In genomic region chr7:62463878-62464755, GRCm38 (mm10) we compare ENCODE assay signal across 8 mouse cellular contexts. TPM values are rescaled to one million over a fixed set of nuclear protein-coding genes. Genes with fewer than 3 reads are reported as not detected.
DNase-seq lines count a peak whose midpoint lies in the region; ATAC-seq lines count a peak whose summit lies in the region.

TSS of gene Peg12 (minus strand) at chr7:62464510.

- WGBS in limb, embryonic 15.5 days, result 15% methylated on average over 79 of the region's 82 CpGs
- WGBS in midbrain, embryonic 16.5 days, result 26% methylated on average over 68 of the region's 82 CpGs
- 19% methylated on average over 78 of the region's 82 CpGs for WGBS in stomach, embryonic 16.5 days

- H3K4me2 ChIP-seq in limb, embryonic 15.5 days, result peak within 1 kb of the TSS; percentile 57
- H3K4me2 ChIP-seq in midbrain, embryonic 16.5 days (ENCODE audit: low read length), result peak within 1 kb of the TSS; percentile 80
- H3K4me2 ChIP-seq in stomach, embryonic 16.5 days (ENCODE audit: low read depth, low read length), result peak within 1 kb of the TSS; percentile 57

- no peaks in the 10 kb centered on the region for H3K36me3 ChIP-seq in limb, embryonic 15.5 days
- H3K36me3 ChIP-seq in midbrain, embryonic 16.5 days (ENCODE audit: control insufficient read depth, insufficient read depth, low read length), result no peaks in the 10 kb centered on the region
- H3K36me3 ChIP-seq in stomach, embryonic 16.5 days (ENCODE audit: control insufficient read depth, insufficient read depth, low read length), result no peaks in the 10 kb centered on the region

- 0 out of 2 replicates have a peak, but pooled peaks cover 4% of the 10 kb centered on the region for H3K4me1 ChIP-seq in limb, embryonic 15.5 days
- 0 out of 2 replicates have a peak, but pooled peaks cover 4% of the 10 kb centered on the region for H3K4me1 ChIP-seq in midbrain, embryonic 16.5 days (ENCODE audit: control insufficient read depth, insufficient read depth, low read length)
- H3K4me1 ChIP-seq in stomach, embryonic 16.5 days (ENCODE audit: control insufficient read depth, insufficient read depth, low read length), result 0 out of 2 replicates have a peak, but pooled peaks cover 2% of the 10 kb centered on the region

- peak; percentile 1 to 30 for DNase-seq in left cerebral cortex, adult 18-20 months (ENCODE audit: low spot score in 2 of 2)
- DNase-seq in left cerebral cortex, adult 8-10 months (ENCODE audit: low spot score in 2 of 2), result no peak
- peak; percentile 77 for DNase-seq in embryo, embryonic 11 days
- DNase-seq in heart, adult 18-20 months, result peak; percentile 71 to 79
- DNase-seq in kidney, adult 18-20 months, result peak; percentile 62

- peak within 1 kb of the TSS; percentile 65 for H3K9ac ChIP-seq in limb, embryonic 15.5 days
- peak within 1 kb of the TSS; percentile 63 for H3K9ac ChIP-seq in midbrain, embryonic 16.5 days (ENCODE audit: low read depth, low read length)
- peak within 1 kb of the TSS; percentile 83 for H3K9ac ChIP-seq in stomach, embryonic 16.5 days (ENCODE audit: low read length)

- H3K27me3 ChIP-seq in limb, embryonic 15.5 days, result no peaks in the 10 kb centered on the region
- H3K27me3 ChIP-seq in midbrain, embryonic 16.5 days (ENCODE audit: control insufficient read depth, insufficient read depth, low read depth, low read length), result no peaks in the 10 kb centered on the region
- H3K27me3 ChIP-seq in stomach, embryonic 16.5 days (ENCODE audit: control insufficient read depth, insufficient read depth, low read length), result no peaks in the 10 kb centered on the region

- no peaks in the 10 kb centered on the region for H3K9me3 ChIP-seq in limb, embryonic 15.5 days
- H3K9me3 ChIP-seq in midbrain, embryonic 16.5 days (replicated peaks; ENCODE audit: control insufficient read depth, low read length, poor library complexity, severe bottlenecking), result peaks cover 5% of the 10 kb centered on the region
- H3K9me3 ChIP-seq in stomach, embryonic 16.5 days (replicated peaks; ENCODE audit: control insufficient read depth, low read length), result no peaks in the 10 kb centered on the region

- H3K27ac ChIP-seq in limb, embryonic 15.5 days, result peak within 1 kb of the TSS; percentile 88
- peak within 1 kb of the TSS; percentile 61 for H3K27ac ChIP-seq in midbrain, embryonic 16.5 days (ENCODE audit: low read length)
- peak within 1 kb of the TSS; percentile 87 for H3K27ac ChIP-seq in stomach, embryonic 16.5 days (ENCODE audit: low read length)

- peak within 1 kb of the TSS; percentile 57 for H3K4me3 ChIP-seq in limb, embryonic 15.5 days
- H3K4me3 ChIP-seq in midbrain, embryonic 16.5 days (ENCODE audit: low read depth, low read length), result peak within 1 kb of the TSS; percentile 54
- H3K4me3 ChIP-seq in stomach, embryonic 16.5 days (replicated peaks; ENCODE audit: low read length), result peak within 1 kb of the TSS; percentile 56

- peak; percentile 78 for ATAC-seq in limb, embryonic 15.5 days (ENCODE audit: insufficient number of reproducible peaks, low FRiP score, low TSS enrichment, low read depth)
- ATAC-seq in midbrain, embryonic 16.5 days, result peak; percentile 85
- ATAC-seq in stomach, embryonic 16.5 days (ENCODE audit: insufficient read depth, low FRiP score), result peak; percentile 88

RNA-seq across cellular contexts. Expression of gene Peg12, which starts in this region (rescaled TPM):
- under 1 TPM; 0.14 to 0.23 TPM for total RNA-seq in left cerebral cortex, adult 18-20 months (2021)
- under 1 TPM in 3 of 4 experiments, not detected in 1; 0.27 to 0.46 (median 0.37) TPM for total RNA-seq in left cerebral cortex, adult 8-10 months (2022)
- total RNA-seq in heart, adult 18-20 months (2021), result 1 to 10 TPM in 1 of 2 experiments, under 1 TPM in 1; 0.72 to 1.1 TPM
- 26.2 and 27.1 TPM in 2 replicates for polyA plus RNA-seq in limb, embryonic 15.5 days (2015; fragmentation: Nextera tagmentation; extraction: Ambion mirVana)
- polyA plus RNA-seq in midbrain, embryonic 16.5 days (2015; fragmentation: Nextera tagmentation; extraction: Ambion mirVana), result 7.8 and 10.0 TPM in 2 replicates
- 19.2 and 19.5 TPM in 2 replicates for polyA plus RNA-seq in stomach, embryonic 16.5 days (2015; fragmentation: Nextera tagmentation; extraction: Ambion mirVana)

Comparison
In these comparisons a context has a peak if more than half of its experiments do, and no peak if none do; other contexts are left out.
1. Peak in DNase-seq in left cerebral cortex, adult 18-20 months; RNA of the gene not detected or under 1 TPM.
2. DNase-seq: peak in embryo, embryonic 11 days (single experiment), heart, adult 18-20 months (2 of 2) and kidney, adult 18-20 months (single experiment); none in left cerebral cortex, adult 8-10 months (0 of 2).
3. Peak in every context shown above with its lines, with median percentiles within 50 percentile points of each other: ATAC-seq, H3K27ac ChIP-seq, H3K4me2 ChIP-seq, H3K4me3 ChIP-seq and H3K9ac ChIP-seq.